Mouse (Mus musculus): ENCODE results near the gene Ankrd53.

Gene Ankrd53

DNA sequence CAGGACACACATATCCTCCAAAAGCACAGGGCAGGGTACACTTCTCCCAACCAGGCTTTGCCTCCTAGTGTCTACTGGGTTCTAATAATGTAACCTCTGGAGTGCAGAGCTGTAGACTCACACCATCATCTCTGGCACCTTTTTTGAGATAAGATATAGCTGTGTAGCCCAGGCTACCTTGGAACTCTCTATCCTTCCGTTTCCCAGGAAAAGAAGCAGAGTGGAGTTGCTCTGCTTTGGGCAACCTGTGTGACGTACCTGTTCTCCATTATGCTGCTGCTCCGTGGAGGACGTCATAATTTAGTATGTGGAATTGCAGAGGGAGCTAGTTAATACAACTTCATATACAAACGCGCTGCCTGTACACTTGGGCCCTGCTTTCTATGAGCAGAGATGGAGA lies at the start of gene Ankrd53:
Gene Ankrd53 (plus strand): TSS at position 301 of the 400 bp plus-strand sequence.
- no peak for DNase-seq

GRCm38 (mm10) chr6:83713271-83714136 lies 48.9 kb upstream of the Ankrd53 start:
- DNase-seq, result no peak

GRCm38 (mm10) chr6:83714221-83715123 lies 48.0 kb upstream of the Ankrd53 start:
- DNase-seq, result no peak

GRCm38 (mm10) chr6:83715461-83716196 lies 46.8 kb upstream of the Ankrd53 start:
- DNase-seq, result no peak

GRCm38 (mm10) chr6:83717026-83717425 lies 45.4 kb upstream of the Ankrd53 start:
- DNase-seq, result no peak

- DNase-seq, result no peak
These were observed 39.9 kb upstream of the Ankrd53 start for GRCm38 (mm10) chr6:83722526-83722925.

DNA sequence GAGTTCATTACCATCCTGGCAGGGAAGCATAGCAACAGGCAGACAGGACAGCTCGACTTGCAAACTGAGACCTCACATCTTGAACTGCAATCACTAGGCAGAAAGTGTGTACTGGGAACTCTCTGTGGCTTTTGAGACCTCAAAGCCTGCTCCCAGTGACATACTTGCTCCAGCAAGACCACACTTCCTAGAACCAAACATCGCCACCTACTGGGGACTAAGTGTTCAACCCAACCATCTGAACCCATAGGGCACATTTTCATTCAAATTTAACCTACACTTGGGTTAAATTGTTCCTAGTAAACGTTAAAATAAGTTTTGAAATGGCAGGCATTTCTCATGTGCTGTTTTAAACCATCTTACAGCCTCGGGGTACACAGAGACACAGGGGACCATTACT lies 35.3 kb upstream of the Ankrd53 start:
- DNase-seq, result no peak

DNA sequence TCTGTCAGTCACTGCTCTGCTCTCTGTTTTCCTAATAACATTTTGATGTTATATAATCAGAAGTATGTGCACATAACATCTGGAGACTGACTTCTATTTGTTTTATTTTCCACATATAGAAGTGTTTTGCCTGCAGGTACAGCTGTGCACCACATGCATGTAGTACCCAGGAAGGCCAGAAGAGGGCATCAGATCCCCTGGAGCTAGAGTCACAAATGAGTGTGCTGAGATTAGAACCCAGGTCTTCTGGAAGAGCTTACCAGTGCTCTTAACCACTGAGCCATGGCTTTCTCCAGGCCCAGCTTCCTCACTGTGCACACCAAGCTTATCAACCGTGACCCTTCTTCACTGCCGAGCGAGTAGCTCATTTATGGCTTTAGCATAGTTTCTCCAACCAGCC lies 34.0 kb upstream of the Ankrd53 start:
- no peak for DNase-seq

- no peak for DNase-seq
These were observed 33.0 kb upstream of the Ankrd53 start for GRCm38 (mm10) chr6:83729350-83729970.

GRCm38 (mm10) chr6:83731128-83731527 lies 31.3 kb upstream of the Ankrd53 start:
- no peak for DNase-seq

GRCm38 (mm10) chr6:83737311-83737710 lies 25.1 kb upstream of the Ankrd53 start:
- DNase-seq, result no peak

DNA sequence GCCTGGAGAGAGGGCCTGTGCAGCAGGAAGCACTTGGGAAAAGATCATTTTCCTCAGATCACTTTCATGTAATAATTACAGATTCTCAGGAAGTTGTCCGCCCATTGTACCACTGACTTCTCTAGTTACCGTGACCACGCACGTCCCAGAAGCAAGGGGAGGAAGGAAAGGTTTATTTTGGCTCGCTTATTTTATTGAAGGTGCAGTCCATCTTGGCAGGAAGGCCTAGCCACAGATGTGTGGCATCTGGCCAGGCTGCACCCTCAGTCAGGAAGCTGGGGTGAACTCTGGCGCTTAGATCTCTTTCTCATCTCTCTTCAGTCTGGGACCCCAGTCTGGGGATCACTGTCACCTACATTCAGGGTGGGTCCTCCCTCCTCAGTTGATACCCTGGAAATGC lies 23.8 kb upstream of the Ankrd53 start:
- no peak for DNase-seq

GRCm38 (mm10) chr6:83742761-83743160 lies 19.7 kb upstream of the Ankrd53 start, which contains the start of gene Atp6v1b1:
TSS of gene Atp6v1b1 (plus strand) at chr6:83742990.
- DNase-seq, result no peak

GRCm38 (mm10) chr6:83743212-83743611 lies 19.2 kb upstream of the Ankrd53 start:
- no peak for DNase-seq

DNA sequence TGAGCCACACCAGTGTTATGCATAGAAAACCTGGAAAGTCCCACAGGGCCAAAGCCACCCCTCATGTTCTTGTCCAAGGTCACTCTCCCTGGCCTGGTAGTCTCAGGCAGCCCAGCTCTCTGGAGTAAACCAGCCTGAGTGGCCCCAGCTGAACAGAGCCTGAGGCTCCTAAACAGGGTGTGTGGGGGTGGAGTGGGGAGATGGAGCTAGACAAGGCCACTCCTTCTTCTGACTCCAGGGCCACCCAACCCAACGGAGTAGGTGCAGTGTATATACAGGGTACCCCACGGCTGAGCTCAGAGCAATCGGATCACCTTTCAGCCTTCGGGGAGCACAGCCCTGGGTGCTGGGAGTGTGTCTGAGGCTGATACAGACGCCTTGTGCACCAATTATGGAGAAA lies 18.3 kb upstream of the Ankrd53 start:
- DNase-seq, result no peak

- no peak for DNase-seq
These were observed 17.9 kb upstream of the Ankrd53 start for GRCm38 (mm10) chr6:83744557-83744956.

GRCm38 (mm10) chr6:83745466-83745865 lies 17.0 kb upstream of the Ankrd53 start:
- no peak for DNase-seq

GRCm38 (mm10) chr6:83749286-83749685 lies 13.2 kb upstream of the Ankrd53 start:
- no peak for DNase-seq

- DNase-seq, result no peak
These were observed 12.2 kb upstream of the Ankrd53 start for GRCm38 (mm10) chr6:83750171-83750684.

DNA sequence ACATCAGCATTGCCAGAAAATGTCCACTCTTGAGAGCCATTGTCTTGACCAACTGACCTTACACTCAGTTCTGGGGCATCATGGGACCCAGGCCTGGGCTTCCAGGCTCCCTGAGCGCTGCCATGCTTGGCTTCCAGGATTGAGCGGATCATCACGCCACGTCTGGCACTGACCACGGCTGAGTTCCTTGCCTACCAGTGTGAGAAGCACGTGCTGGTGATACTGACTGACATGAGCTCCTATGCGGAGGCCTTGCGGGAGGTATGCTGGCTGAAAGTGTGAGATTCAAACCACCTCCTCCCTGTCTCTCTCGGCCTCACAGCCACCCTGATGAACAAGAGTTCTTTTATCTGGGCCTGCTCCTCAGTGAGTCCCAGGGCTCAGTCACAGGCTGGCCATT lies 6.4 kb upstream of the Ankrd53 start:
- DNase-seq, result no peak

- no peak for DNase-seq
These were observed 512 bp downstream of the Ankrd53 start for GRCm38 (mm10) chr6:83762880-83763431.

- no peak for DNase-seq
These were observed 4.5 kb downstream of the Ankrd53 start for GRCm38 (mm10) chr6:83766982-83767381.

All from cerebellum, adult 9-11 months (tissue).